Mouse (Mus musculus) left cerebral cortex, postnatal 14 days (tissue): ENCODE measurements at regions not wholly inside any gene's neighbourhood (a gene's known extent, or its start where the extent isn't known, plus 50 kb on each side); places are given as distances from the start of the nearest gene placed in this dataset.
A peak's percentile ranks its signal among the peaks of the same experiment; 100 is the strongest.
"Not testable (repeated sequence)": the region's sequence is repeated elsewhere in the genome, so short reads cannot be mapped to it uniquely, and the experiment has no call there.

ENCODE experiments used
- DNase-seq, 2 experiments: peaks; one replicate each; pipeline ENCODE4 v3.0.0; 2021 to 2022; ENCODE audit warnings: low spot score in 2 of 2, mixed read lengths in 1 of 2
- intact Hi-C: fragments of 180-260 bp; cut with DNase I; formaldehyde crosslinking; loops from one replicate; pipeline ENCODE4 v1.15.1; 2025

GRCm38 (mm10) chrX:88906106-88906505 lies 503.4 kb downstream of the Pet2 start:
- DNase-seq: peak; percentile 1 to 9
- intact Hi-C loops: no loop called here

- DNase-seq, intact Hi-C loops: not testable (repeated sequence)
Measured at GRCm38 (mm10) chrX:88873260-88873659, 536.2 kb downstream of the Pet2 start.
